Comparison of ENCODE assay signal across 11 mouse cellular contexts in the genomic region with DNA sequence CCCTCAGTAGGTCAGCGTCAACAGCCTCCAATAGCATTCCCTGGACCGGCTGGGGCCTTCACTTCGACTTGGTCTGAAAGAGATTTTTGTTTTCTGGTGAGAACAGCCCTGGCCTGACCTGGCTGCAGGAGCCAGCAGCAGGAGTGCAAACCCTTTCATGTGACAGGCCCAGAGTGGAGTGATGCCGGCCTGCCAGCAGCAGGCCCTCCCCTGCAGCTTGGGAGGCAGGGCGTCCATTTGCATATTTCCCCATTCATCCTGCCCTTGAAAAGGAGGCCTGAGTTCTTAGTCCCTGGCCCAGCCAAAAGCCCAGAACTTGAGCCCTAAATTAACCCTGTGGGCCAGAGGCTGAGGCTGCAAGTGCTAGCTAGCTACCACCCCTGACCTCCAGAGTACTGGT. TPM values are rescaled to one million over a fixed set of nuclear protein-coding genes. Genes with fewer than 3 reads are reported as not detected.
DNase-seq lines count a peak whose midpoint lies in the region; ATAC-seq and TF ChIP-seq lines count a peak whose summit lies in the region.
"Had no signal": no experiment of that assay in that cellular context is flagged by ENCODE, and none has a peak within 500 bp of the region (broad histone marks: within the 10 kb centered on the region; RNA-seq: fewer than 3 reads in every experiment).

No protein-coding gene starts in this region.

- H3K4me1 ChIP-seq in heart, embryonic 12.5 days (replicated peaks) = peaks cover 37% of the 10 kb centered on the region
- H3K4me1 ChIP-seq in forebrain, embryonic 16.5 days (replicated peaks; ENCODE audit: control insufficient read depth, insufficient read depth, low read length) = peaks cover 28% of the 10 kb centered on the region
- H3K4me1 ChIP-seq in midbrain, postnatal 0 days (ENCODE audit: insufficient read depth, low read length) = peaks cover 13% of the 10 kb centered on the region

- no peaks in the 10 kb centered on the region for H3K36me3 ChIP-seq in heart, embryonic 12.5 days
- H3K36me3 ChIP-seq in forebrain, embryonic 16.5 days (ENCODE audit: control insufficient read depth, insufficient read depth) = no peaks in the 10 kb centered on the region
- no peaks in the 10 kb centered on the region for H3K36me3 ChIP-seq in midbrain, postnatal 0 days (ENCODE audit: insufficient read depth, low read length)
- H3K36me3 ChIP-seq: G1E had no signal

- no peak for TF ChIP-seq CTCF in midbrain, postnatal 0 days (IDR thresholded peaks at IDR 0.05)

- peak; percentile 42 to 72 for DNase-seq in heart, adult 18-20 months
- peak; percentile 20 to 22 for DNase-seq in adrenal gland, adult 18-20 months (ENCODE audit: low spot score in 2 of 2)
- DNase-seq in kidney, postnatal 10 days = peak; percentile 15
- DNase-seq in midbrain, postnatal 0 days (ENCODE audit: low spot score) = peak; percentile 66
- no peak for DNase-seq in spleen, postnatal 36 days (ENCODE audit: low spot score in 2 of 2)
- DNase-seq in urinary bladder, postnatal 14 days (ENCODE audit: low spot score) = no peak

- H3K4me3 ChIP-seq in heart, embryonic 12.5 days = no peak overlapping the region
- H3K4me3 ChIP-seq in forebrain, embryonic 16.5 days (replicated peaks; ENCODE audit: low read length) = no peak overlapping the region
- H3K4me3 ChIP-seq in midbrain, postnatal 0 days (ENCODE audit: low read depth, low read length) = no peak overlapping the region
- H3K4me3 ChIP-seq: erythroblast, embryonic 14.5 days had no signal

- H3K27ac ChIP-seq in heart, embryonic 12.5 days (ENCODE audit: poor library complexity, severe bottlenecking) = no peak overlapping the region
- peak overlapping the region; percentile 75 for H3K27ac ChIP-seq in forebrain, embryonic 16.5 days (ENCODE audit: low read length)
- H3K27ac ChIP-seq in midbrain, postnatal 0 days (ENCODE audit: low read depth, low read length) = 0 out of 2 replicates have a peak overlapping the region, but pooled peaks have one; percentile 55

- ATAC-seq in heart, embryonic 12.5 days (ENCODE audit: insufficient number of reproducible peaks, low FRiP score) = no peak
- ATAC-seq in forebrain, embryonic 16.5 days = peak; percentile 81
- ATAC-seq in midbrain, postnatal 0 days (ENCODE audit: low FRiP score) = no peak

- H3K27me3 ChIP-seq in heart, embryonic 12.5 days (replicated peaks) = no peaks in the 10 kb centered on the region; the same call in 1 of the 2 replicates
- H3K27me3 ChIP-seq in forebrain, embryonic 16.5 days (replicated peaks; ENCODE audit: control insufficient read depth, insufficient read depth, low read length) = no peaks in the 10 kb centered on the region
- H3K27me3 ChIP-seq in midbrain, postnatal 0 days (ENCODE audit: insufficient read depth, low read length) = no peaks in the 10 kb centered on the region

- no peak overlapping the region for H3K4me2 ChIP-seq in heart, embryonic 12.5 days
- no peak overlapping the region for H3K4me2 ChIP-seq in forebrain, embryonic 16.5 days (ENCODE audit: low read length)
- no peak overlapping the region for H3K4me2 ChIP-seq in midbrain, postnatal 0 days (ENCODE audit: low read depth, low read length, poor library complexity, severe bottlenecking)

- H3K9ac ChIP-seq in heart, embryonic 12.5 days = no peak overlapping the region
- H3K9ac ChIP-seq in forebrain, embryonic 16.5 days (replicated peaks; ENCODE audit: low read depth, low read length) = no peak overlapping the region; the same call in 1 of the 2 replicates
- H3K9ac ChIP-seq in midbrain, postnatal 0 days (replicated peaks; ENCODE audit: low read length, poor library complexity, severe bottlenecking) = no peak overlapping the region

- WGBS in heart, embryonic 12.5 days = 20% methylated on average over 5 of the region's 5 CpGs
- WGBS in forebrain, embryonic 16.5 days = 7% methylated on average over 5 of the region's 5 CpGs
- whole genome bisulfite sequencing in midbrain, postnatal 0 days = 17% methylated on average over 5 of the region's 5 CpGs

- no peaks in the 10 kb centered on the region for H3K9me3 ChIP-seq in heart, embryonic 12.5 days (replicated peaks)
- H3K9me3 ChIP-seq in forebrain, embryonic 16.5 days (ENCODE audit: control insufficient read depth, low read length) = no peaks in the 10 kb centered on the region
- H3K9me3 ChIP-seq in midbrain, postnatal 0 days (ENCODE audit: low read length) = no peaks in the 10 kb centered on the region
- H3K9me3 ChIP-seq: G1E had no signal

RNA-seq across cellular contexts. Expression of a gene that starts 8.4 kb away (rescaled TPM):
- 10 to 100 TPM; 11.1 to 14.8 TPM for total RNA-seq in heart, adult 18-20 months (2021)
- polyA plus RNA-seq in heart, embryonic 12.5 days (2016; fragmentation: Nextera tagmentation; extraction: Ambion mirVana) = 0.40 and 0.55 TPM in 2 replicates
- 1 to 10 TPM; 4.7 to 7.7 TPM for total RNA-seq in adrenal gland, adult 18-20 months (2021)
- polyA plus RNA-seq in forebrain, embryonic 16.5 days (2015; fragmentation: Nextera tagmentation; extraction: Ambion mirVana) = 38.5 and 40.9 TPM in 2 replicates
- 61.9 and 64.0 TPM in 2 replicates for total RNA-seq in midbrain, postnatal 0 days (2014; rRNA removed)
- polyA plus RNA-seq in midbrain, postnatal 0 days (2015; fragmentation: Nextera tagmentation; extraction: Ambion mirVana) = 52.6 and 56.2 TPM in 2 replicates
- polyA plus RNA-seq: G1E had no signal

RNA-seq across cellular contexts. Expression of a gene that starts 44.9 kb away (rescaled TPM):
- not detected for total RNA-seq in heart, adult 18-20 months (2021)
- not detected in 2 replicates for polyA plus RNA-seq in heart, embryonic 12.5 days (2016; fragmentation: Nextera tagmentation; extraction: Ambion mirVana)
- total RNA-seq in adrenal gland, adult 18-20 months (2021) = not detected
- polyA plus RNA-seq in forebrain, embryonic 16.5 days (2015; fragmentation: Nextera tagmentation; extraction: Ambion mirVana) = not detected in 2 replicates
- total RNA-seq in midbrain, postnatal 0 days (2014; rRNA removed) = not detected in 2 replicates
- not detected in 2 replicates for polyA plus RNA-seq in midbrain, postnatal 0 days (2015; fragmentation: Nextera tagmentation; extraction: Ambion mirVana)
- polyA plus RNA-seq: erythroblast, embryonic 14.5 days; G1E; limb, embryonic 14.5 days had no signal

RNA-seq across cellular contexts. Expression of a gene that starts 58.4 kb away (rescaled TPM):
- total RNA-seq in heart, adult 18-20 months (2021) = not detected
- polyA plus RNA-seq in heart, embryonic 12.5 days (2016; fragmentation: Nextera tagmentation; extraction: Ambion mirVana) = not detected in 2 replicates
- not detected for total RNA-seq in adrenal gland, adult 18-20 months (2021)
- not detected in 2 replicates for polyA plus RNA-seq in forebrain, embryonic 16.5 days (2015; fragmentation: Nextera tagmentation; extraction: Ambion mirVana)
- total RNA-seq in midbrain, postnatal 0 days (2014; rRNA removed) = not detected in 2 replicates
- polyA plus RNA-seq in midbrain, postnatal 0 days (2015; fragmentation: Nextera tagmentation; extraction: Ambion mirVana) = not detected in 2 replicates
- total RNA-seq: G1E had no signal
- polyA plus RNA-seq: erythroblast, embryonic 14.5 days; G1E; limb, embryonic 14.5 days had no signal

Comparison
In these comparisons a context has a peak if more than half of its experiments do, and no peak if none do; other contexts are left out.
1. DNase-seq: peak in heart, adult 18-20 months (2 of 2), adrenal gland, adult 18-20 months (2 of 2), kidney, postnatal 10 days (single experiment) and midbrain, postnatal 0 days (single experiment); none in spleen, postnatal 36 days (0 of 2) and urinary bladder, postnatal 14 days (single experiment).